Mouse (Mus musculus): ENCODE measurements around the gene Gm4353.

- no peak for TF ChIP-seq POLR2A (IDR thresholded peaks at IDR 0.05; ENCODE audit: insufficient read depth, low read depth, low read length)
- no peak for TF ChIP-seq CTCF (IDR thresholded peaks at IDR 0.05)
Observed at GRCm38 (mm10) chr7:116129374-116129773, 44.9 kb upstream of the Gm4353 start.

All from heart, adult 2 months (tissue).